Mouse (Mus musculus) induced T-regulatory cell, adult 2 months (primary cell): ENCODE results near the gene Tmem267.

ENCODE experiments used
- DNase-seq: peaks from one replicate; pipeline ENCODE4 v3.0.0-alpha.2; 2012; ENCODE audit warnings: low read depth

Tmem267 gene

DNA sequence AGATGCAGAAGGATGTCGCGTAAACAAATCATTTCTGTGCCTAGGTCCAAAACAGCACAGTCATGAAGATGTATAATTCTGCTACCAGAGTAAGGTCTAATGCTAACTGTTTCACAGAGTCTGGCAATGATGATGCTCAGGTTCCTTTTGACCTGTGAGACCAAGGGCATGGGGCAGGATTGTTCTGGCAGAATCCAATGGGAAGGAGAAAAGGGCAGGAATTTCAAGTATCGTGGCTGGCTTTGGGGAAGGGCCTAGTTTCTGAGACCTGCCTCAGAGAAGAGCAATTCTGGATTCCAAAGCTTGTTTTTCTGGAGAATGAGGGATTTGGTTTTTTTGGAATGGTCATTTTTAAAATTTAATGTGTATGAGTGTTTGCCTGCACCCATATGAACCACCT lies 131.0 kb downstream of the Tmem267 start:
- DNase-seq = no peak

DNA sequence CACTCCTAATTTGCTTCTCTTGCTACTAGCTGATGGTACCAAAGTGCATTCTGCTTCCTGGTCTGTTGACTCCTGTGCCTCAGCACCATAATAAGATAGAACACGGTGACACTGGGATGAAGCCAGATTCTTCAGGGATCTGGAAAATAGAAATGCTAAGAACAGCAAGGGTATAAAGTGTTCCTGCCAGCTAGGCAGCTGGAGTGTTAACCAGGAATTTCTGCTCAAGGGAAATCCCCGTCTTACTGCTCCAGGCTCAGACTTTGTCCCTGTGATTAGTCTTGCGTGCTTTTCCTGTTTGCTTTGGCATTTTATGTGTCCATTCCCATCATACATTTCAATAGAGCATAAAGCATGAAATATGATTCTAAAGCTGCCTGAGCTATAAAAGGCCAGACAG lies 131.9 kb downstream of the Tmem267 start:
- no peak for DNase-seq

DNA sequence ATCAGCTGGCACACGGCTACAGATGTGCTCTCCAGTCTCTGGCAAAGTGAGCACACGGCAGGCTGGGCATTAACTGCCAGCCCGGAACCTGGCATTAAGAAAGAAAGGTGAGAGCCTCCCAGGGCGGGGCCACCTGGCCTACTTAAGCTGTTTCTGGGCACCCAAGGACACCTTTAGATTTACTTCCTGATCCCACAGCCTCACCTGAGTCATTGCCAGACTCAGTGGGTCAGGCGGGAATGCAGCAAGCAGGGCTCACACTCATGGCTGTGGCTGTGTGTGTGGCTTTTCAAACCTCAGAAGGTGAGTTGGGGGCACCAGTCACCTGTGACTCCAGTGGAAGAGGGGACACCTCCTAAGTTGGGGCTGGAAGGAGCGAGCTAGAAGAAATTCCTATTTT lies 135.8 kb downstream of the Tmem267 start, which contains the start of gene Ccl28:
TSS of gene Ccl28 (plus strand) at position 186 of the 400 bp plus-strand sequence.
- DNase-seq = no peak

DNA sequence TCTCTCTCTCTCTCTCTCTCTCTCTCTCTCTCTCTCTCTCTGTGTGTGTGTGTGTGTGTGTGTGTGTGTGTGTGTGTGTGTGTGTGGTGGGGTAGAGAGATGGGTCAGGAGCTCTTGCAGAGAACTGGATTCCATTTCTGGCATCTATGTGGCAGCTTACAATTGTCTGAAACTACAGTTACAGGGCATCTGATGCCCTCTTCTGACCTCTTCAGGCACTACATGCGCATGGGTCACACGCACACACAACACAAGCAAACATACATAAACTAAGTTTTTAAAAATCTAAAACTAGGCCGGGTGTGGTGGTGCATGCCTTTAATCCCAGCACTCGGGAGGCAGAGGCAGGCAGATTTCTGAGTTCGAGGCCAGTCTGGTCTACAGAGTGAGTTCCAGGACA lies 138.1 kb downstream of the Tmem267 start:
- DNase-seq = peak; percentile 29

DNA sequence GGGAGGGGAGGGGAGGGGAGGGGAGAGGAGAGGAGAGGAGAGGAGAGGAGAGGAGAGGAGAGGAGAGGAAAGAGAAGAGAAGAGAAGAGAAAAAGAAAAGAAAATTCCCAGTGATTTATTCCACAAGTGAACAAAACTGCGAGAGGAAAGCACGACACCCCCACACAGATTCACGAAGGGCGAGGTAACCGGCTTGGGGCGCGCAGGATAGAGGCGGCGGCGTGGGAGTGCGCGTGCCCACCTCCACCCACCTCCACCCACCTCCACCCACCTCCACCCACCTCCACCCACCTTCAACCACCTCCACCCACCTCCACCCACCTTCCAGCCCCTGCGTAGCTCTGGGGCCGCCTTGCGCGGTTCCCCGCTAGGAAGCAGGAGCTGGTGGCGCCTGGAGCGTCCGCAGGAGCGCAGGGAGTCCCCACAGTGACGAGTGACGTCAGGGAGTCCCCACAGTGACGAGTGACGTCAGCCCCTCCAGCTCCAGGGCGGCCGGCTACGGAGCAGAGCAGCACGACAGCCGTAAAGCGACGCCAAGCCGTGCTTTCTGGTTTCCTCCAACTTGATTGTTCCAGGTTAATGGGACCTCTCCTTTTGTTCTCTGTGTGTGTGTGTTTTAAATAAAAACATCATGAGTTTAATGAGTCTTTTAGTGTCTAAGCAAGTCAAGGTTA lies 143.8 kb downstream of the Tmem267 start:
- peak; percentile 91 for DNase-seq

DNA sequence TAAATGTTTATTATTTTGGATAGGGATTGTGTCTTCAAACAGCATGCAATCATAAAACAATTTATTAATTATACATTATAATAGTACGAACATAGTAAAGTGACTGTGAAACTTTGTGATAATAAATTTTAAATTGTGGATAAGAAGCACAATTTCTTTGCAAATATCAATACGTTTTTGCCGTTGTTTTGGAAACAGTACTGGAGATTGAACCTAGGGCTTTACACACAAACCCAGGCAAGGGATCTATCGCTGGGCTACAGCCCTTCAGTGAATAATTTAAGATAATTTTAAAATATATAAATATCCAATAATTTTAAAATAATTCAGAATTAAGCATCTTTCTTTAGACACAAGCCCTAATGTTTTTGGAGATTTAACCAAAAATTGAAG lies 144.3 kb downstream of the Tmem267 start:
- DNase-seq = no peak

DNA sequence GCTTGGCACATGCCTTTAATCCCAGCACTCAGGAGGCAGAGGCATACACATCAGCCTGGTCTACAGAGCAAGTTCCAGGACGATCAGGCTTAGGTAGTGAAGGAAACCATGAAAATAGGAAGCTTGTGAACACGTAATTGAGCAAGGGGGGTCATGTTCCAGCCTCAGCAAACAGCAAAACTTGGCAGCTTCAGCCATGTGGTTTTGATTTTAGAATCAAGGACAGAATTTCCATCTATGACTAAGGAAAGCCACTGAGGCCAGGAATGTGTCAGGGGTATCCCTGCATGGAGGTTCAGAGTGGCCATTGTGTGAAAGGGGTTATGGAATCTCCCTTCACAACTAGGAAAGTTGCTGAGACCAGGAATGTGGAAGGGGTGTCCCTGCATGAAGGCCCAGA lies 147.7 kb downstream of the Tmem267 start:
- DNase-seq = no peak

DNA sequence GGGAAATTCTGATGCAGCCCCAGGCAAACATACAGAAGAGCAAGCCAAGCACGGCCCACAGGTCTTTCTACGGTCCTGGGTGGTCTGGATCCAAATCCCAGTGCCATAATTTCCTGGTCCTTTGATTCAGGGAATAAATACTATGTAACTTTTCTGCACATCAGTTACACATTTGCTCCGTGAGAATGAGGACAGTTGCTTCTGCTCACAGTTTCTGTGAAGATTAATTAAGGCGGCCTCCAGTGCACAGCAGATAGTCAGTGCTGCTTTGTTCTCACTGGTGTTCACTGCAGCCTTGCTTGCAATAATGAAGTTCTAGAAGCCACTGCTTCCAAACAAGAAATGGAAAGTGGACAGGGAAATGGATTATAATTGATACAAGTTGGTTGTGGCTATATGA lies 150.0 kb downstream of the Tmem267 start:
- no peak for DNase-seq

DNA sequence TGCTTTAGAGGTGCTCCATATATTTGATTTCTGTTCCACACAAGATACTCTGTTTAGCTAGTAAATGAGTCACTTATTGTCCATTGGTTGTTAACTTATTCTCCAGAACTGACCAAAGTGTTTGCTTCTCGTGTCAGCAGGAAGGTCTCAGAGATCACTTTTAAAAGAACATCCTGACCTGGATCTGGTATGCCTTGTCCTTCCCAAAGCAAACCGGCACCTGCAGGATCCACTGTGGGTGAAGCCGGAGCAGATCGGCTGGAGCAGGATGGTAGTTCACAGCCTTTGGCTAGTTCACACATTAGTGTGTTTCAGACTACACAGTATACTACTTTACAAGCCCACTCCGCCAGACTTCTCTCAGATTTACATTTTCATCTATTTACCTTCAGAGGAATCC lies 150.6 kb downstream of the Tmem267 start:
- no peak for DNase-seq

DNA sequence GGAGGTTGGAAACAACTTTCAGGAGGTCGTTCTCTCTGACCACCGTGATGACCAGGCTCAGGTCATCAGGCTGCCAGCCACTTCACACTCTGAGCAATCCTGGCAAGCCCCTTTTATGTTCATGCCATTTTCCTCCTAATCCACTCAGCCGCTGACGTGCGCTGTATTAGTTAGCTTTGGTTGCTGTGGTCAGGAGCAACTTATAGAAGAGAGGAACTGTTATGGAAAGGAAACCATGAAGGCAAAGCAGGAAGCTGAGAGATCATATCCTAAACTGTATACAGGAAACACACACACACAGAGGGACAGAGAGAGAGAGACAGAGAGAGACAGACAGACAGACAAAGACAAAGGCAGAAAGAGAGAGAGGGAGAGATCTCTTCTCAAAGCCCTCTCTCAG lies 151.5 kb downstream of the Tmem267 start:
- no peak for DNase-seq

DNA sequence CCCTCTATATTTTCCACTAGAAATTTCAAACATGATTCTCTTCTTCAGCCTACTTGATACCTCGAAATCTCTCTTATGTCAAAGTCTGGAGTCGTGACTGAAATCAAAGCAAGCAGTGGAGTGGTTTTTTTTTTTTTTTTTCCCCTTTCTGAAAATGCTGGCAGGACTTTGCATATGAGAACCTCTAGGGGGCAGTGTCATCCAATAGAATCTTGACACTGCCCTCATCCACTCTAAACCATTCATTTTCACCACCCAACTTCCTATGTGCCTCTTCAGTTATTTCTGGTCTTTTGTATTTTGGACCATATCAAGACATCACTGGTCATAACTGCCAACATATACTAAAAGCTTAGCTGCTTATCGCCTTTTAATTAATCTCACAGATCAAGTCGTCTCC lies 152.7 kb downstream of the Tmem267 start:
- DNase-seq = peak; percentile 71

DNA sequence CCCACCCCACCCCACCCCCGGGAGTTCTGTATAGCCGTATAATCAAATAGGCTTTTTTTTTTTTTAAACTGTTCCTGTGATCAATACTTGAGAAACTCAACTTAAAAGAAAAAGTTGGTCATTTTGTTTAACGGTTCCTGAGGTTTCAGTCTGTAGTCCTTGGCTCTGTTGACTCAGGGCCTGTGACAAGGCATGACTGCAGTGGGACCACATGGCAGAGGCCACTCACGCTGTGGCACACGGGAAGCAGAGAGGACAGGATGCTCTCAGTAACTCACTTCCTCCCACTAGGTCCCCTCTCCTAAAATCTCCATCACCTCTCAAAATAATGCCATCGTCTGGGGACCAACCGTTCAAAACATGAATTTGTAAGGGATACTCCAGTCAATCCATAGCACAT lies 153.3 kb downstream of the Tmem267 start:
- no peak for DNase-seq

DNA sequence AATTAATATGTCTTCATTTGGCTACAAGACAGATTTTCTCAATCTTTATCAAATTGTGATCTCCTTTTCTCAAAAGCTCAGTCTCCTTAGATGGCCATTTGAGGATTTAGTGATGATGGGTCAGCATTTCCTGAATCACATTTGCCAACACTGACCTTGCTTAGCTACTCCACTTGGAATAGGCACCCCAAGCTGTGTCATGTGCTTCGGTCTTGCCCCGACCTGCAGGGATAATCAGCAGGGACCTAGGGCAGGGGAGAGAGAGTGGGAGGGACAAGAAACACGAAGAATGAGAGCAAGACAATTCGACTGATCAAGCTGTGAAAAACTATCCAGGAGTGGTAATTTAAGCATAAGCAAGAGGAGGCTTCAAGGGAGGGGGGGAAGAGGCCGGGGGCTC lies 156.9 kb downstream of the Tmem267 start:
- no peak for DNase-seq

DNA sequence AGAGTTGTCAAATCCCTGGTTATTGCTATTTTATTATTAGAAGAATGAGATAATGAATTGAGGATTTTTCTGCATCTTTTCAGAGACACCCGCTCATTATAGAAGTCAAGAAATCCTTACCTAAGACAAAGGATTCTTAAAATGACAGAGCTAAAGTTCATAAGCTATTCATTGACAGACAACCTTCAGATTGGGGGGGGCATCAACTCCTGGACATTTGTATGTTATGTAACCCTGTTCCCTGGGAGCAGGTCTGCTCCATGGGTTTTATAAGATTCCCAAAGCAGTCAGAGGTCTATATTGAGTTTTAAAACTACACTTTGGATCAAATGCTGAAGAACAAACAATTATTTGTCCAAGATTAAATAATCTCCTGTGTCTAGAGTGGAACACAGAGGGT lies 158.7 kb downstream of the Tmem267 start:
- no peak for DNase-seq

DNA sequence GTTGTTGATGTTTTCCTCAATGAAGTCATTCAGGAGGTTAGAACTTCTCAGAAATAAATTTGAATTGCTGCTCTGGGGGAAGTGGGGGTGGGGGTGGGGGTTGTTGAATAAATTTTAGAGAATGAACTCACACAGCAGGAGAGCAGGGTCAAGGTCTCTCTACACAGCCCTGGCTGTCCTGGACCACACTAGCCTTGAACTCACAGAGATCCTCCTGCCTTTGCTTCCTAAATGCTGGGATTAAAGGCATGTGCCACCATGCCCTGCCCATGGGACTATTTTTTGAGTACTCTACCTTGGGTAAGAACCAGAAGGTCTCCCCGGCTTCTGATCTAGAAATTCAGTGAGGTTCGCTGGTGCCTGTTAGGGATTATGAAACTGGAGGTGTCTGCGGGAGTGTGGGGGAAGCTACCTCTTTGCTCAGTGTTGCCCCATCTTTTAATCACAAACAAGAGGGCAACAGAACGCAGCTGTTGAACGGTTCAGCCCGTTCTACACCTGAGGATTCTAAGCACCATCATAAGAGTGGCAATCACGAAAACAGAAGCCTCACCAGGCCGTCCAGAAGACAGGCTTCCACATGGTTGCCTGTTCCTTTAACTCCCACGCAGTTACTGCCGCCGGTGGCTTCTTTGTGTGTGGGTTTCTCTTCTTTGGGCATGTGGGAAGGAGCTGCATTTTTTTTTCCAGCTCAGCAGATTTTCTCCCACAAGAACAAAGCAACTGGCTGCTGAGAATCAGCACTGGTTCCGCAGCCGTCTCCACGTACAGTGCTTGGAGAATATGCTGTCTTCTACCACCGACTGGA lies 161.3 kb downstream of the Tmem267 start:
- no peak for DNase-seq

DNA sequence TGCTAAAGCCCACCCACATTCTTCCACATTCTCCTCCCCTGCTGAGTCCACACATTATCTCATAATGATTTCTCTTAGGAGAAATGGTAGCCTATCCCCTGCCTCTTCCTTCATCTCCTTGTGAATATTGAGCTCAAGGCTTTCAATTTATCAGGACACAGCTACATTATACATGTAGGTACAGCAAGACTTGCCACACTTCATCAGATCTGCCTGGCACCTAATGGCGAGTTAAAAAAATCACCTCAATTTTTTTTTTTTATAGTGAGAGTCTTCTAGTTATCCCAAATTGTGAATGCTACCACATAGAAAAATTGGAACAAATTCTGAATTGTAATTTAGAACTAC lies 161.8 kb downstream of the Tmem267 start:
- no peak for DNase-seq

DNA sequence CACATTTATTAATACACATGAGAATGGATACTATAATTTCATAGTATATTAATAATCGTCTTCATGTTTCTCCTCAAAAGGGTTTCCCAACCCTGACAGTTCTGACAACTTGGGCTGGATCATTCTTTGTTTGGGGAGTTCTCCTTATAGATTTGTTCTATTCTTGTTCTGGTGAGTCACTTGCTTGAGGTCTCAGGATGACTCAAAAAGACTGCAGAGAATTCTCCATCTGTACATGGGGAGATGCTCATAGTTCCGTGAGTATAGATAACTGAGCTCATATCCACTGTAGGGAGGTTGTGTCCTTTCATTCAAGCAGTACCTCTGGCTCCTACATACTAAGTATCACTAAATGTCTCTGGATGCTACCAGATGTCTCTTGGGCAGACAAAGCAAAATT lies 166.9 kb downstream of the Tmem267 start:
- no peak for DNase-seq

DNA sequence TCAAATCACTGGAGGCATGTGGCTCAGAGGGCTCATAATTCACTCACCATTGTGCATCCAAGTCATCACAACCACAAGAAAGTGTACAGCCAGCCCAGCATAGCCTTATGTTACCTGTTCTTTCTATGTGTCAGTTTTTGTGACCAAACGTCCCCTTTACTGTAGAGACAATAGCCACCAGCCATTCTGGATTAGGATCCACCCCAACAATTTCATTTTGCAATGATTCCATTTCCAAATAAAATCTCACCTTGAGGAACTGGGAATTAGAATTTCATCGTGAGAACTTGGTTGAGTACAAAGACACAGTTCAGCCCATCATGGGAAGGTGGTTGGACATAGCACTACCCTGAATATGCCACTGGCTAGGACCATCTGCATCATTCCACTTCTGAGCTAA lies 168.4 kb downstream of the Tmem267 start:
- DNase-seq = no peak

DNA sequence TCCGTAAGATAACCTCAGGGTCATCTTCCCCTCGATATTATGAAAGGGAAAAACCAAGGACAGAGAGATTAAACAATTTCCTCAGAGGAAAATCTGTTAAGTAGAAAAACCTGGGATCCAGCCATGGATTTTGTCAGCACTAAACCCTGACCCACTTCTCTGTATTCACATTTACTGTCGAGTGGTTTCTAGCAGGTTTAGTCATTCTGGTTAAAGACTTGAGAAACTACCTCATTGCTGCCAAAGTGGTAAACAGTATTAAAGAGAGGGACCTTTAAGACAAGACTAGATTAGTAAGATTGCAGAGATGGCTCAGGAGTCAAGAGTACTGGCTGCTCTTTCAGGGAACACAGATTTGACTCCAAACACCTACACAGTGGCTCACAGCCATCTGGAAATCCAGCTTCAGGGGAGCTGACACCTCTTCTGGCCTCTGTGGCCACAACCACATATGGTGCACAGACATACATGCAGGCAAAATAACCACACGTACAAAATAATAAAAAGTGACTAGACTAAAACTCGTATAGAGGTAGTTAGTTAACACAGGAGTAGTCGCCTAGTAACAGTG lies 169.1 kb downstream of the Tmem267 start:
- DNase-seq = no peak
